Mouse (Mus musculus): Measurements from ENCODE around the gene Spink4. TPM values are rescaled to one million over a fixed set of nuclear protein-coding genes. Genes with fewer than 3 reads are reported as not detected.
"Not testable (repeated sequence)": the region's sequence is repeated elsewhere in the genome, so short reads cannot be mapped to it uniquely, and the experiment has no call there.

Spink4 gene
- polyA plus RNA-seq, 1 experiment from 2014 or later: not detected

DNA sequence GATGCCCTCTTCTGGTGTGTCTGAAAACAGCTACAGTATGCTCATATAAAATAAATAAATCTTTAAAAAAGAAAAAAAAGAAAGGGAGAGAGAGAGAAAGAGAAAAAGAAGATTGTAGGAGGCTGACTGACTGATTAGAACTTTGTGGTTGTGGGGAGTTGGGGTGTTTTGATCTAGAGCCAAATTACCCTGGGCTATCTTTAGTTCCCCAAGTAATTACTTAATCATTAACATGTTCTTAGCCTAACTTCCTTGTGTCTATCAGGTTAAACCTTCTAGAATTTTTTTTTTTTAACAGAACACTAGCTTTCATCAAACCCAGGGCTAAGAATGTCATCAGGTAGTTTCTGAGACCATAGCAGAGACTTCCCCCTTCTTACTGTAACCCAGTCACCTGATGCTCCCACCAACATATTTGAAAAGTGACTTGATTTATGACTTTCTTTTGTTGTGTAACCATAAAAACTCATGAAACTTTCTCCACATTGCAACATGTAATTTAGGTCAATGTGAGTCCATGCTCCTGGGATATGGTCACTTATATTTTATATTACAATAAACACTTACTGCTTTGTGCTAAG is 5.5 kb upstream of the Spink4 start:
- Histone ChIP-seq H3K9ac (replicated peaks) (no peak overlapping the region), H3K4me1 (no peaks in the 10 kb centered on the region), H3K9me3 (no peaks in the 10 kb centered on the region), H3K36me3 (no peaks in the 10 kb centered on the region), H3K27me3 (no peaks in the 10 kb centered on the region), H3K4me2 (replicated peaks) (no peak overlapping the region), H3K4me3 (no peak overlapping the region), H3K27ac (replicated peaks) (no peak overlapping the region)
- no peak for ATAC-seq (replicated peaks)

DNA sequence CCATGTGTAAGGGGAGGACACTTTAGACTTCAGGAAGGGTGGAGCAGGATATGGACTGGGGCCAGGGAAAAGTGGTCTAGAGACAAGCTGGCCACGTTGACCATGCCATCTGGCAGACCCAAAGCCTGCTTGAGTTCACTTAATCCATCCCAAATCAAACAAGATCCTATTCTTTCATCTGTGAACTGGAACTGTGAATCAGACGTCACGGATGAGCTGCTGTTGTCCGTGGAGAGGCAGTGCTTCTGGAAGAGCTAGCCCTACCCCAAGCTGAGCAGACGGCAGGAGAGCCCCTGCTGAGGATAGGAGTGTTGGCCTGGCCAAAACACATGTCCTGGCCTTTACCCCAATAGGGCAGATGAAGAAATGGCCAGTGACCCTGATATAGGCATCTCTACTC is 3.9 kb upstream of the Spink4 start:
- Histone ChIP-seq H3K27me3 (no peaks in the 10 kb centered on the region), H3K4me3 (no peak overlapping the region), H3K4me2 (replicated peaks) (no peak overlapping the region), H3K9ac (replicated peaks) (no peak overlapping the region), H3K27ac (replicated peaks) (no peak overlapping the region), H3K4me1 (no peaks in the 10 kb centered on the region), H3K9me3 (no peaks in the 10 kb centered on the region), H3K36me3 (no peaks in the 10 kb centered on the region)
- ATAC-seq (replicated peaks): no peak
- 71% methylated on average over 5 of the region's 5 CpGs for WGBS

DNA sequence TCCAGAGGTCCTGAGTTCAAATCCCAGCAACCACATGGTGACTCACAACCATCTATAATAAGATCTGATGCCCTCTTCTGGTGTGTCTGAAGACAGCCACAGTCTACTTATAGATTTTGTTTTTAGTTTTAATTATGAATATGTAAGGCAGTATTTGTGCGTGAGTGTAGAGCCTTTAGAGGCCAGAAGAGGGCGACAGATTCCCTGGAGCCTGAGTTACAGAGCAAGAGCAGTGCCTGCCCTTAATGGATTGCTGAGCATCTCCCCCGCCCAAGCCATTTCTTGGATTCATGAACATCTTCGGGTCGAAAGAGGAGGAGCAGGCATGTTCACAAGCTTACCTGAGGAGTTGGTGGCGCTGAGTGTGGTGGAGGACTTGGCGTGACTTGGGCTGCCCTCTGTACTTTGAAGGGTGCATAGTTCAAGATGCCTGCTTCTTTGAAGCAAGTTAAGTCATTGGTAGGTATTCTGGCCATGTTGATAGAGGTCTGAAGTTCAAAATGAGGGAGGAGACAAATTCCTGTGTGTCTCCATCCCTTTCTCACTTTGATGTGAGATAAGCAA is 3.2 kb upstream of the Spink4 start:
- Histone ChIP-seq H3K27me3 (no peaks in the 10 kb centered on the region), H3K4me3 (no peak overlapping the region), H3K4me2 (replicated peaks) (no peak overlapping the region), H3K9ac (replicated peaks) (no peak overlapping the region), H3K36me3 (no peaks in the 10 kb centered on the region), H3K4me1 (no peaks in the 10 kb centered on the region), H3K27ac (replicated peaks) (no peak overlapping the region), H3K9me3 (no peaks in the 10 kb centered on the region)
- no peak for ATAC-seq (replicated peaks)
- 93% methylated on average over 7 of the region's 7 CpGs for WGBS

DNA sequence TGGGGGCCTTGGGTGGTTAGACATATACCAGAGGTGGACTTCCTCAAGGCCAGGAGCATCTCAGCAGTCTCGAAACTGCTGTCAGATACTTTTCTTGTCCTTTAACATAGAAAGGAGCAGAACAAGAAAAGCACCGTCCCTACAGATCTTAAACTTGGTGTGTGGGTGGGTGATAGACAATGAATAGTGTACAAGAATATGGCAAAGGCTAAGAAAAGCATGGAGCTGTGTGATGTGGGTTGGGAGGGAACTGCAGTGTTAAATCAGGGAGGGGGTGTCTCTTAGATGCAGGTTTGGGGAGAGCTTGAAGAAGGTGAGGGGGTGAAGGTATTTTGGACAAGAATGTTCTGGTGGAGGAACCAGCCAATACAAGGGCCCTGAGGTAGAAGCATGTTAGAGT is 724 bp downstream of the Spink4 start:
- Histone ChIP-seq H3K9me3 (no peaks in the 10 kb centered on the region), H3K4me2 (replicated peaks) (no peak overlapping the region), H3K27ac (replicated peaks) (no peak overlapping the region), H3K27me3 (no peaks in the 10 kb centered on the region), H3K9ac (replicated peaks) (no peak overlapping the region), H3K4me1 (no peaks in the 10 kb centered on the region), H3K36me3 (no peaks in the 10 kb centered on the region), H3K4me3 (no peak overlapping the region)
- no peak for ATAC-seq (replicated peaks)
- WGBS: 79% methylated on average over 2 of the region's 2 CpGs

DNA sequence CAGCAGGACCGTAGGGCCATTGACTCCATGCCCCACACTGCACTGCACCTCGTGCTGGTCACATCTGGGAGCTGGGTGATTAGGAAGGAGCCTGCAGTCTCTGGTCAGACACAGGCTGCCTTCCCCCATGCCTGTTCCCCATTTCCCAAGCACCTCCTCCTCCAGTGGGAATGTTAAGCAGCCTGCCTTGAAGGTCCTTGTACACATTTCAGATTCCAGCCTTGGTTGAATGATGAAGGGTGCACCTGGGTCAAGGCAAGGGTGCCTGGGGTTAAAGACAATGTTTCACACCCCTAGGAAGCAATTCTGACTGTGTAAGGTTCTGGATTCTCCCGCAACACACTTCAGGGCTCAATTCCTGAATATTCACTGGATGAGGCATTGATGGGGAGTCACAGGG is 1.4 kb downstream of the Spink4 start:
- Histone ChIP-seq H3K27ac (replicated peaks) (no peak overlapping the region), H3K9me3 (no peaks in the 10 kb centered on the region), H3K27me3 (no peaks in the 10 kb centered on the region), H3K4me2 (replicated peaks) (no peak overlapping the region), H3K4me1 (no peaks in the 10 kb centered on the region), H3K36me3 (no peaks in the 10 kb centered on the region), H3K4me3 (no peak overlapping the region), H3K9ac (replicated peaks) (no peak overlapping the region)
- ATAC-seq (replicated peaks): no peak
- 83% methylated on average over 3 of the region's 3 CpGs for WGBS

DNA sequence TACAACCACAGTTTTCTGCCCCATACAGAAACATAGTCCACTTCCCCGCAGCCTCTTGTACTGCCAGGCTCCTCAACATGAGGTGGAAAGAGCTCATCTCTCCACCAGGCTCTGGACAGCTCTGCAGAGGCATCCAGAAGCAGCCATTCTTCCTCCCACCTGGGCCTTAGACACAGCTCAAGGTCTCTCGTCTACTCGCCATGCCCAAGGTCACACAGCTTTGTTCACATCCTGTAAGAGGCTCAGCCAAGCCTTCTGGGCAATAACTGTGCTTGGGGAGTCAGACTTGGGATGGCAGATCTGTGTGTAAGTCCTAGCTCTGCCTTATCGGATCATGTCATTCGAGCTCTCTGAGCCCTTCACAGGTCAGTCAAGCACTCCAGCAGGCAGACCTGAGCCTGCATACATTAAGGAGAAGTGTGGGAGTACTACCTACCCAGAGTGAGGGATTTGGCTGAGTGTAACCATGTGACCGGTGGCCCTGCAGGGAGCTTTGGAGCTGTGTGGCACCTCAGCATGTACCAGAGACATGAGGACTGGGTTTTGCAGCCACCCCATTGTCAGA is 3.3 kb downstream of the Spink4 start:
- H3K36me3 ChIP-seq: no peaks in the 10 kb centered on the region
- H3K27me3 ChIP-seq: no peaks in the 10 kb centered on the region
- no peak for ATAC-seq (replicated peaks)
- H3K4me3 ChIP-seq: no peak overlapping the region
- WGBS: 86% methylated on average over 6 of the region's 6 CpGs
- H3K9me3 ChIP-seq: no peaks in the 10 kb centered on the region
- no peaks in the 10 kb centered on the region for H3K4me1 ChIP-seq
- no peak overlapping the region for H3K9ac ChIP-seq (replicated peaks)
- H3K4me2 ChIP-seq (replicated peaks): no peak overlapping the region
- no peak overlapping the region for H3K27ac ChIP-seq (replicated peaks)

DNA sequence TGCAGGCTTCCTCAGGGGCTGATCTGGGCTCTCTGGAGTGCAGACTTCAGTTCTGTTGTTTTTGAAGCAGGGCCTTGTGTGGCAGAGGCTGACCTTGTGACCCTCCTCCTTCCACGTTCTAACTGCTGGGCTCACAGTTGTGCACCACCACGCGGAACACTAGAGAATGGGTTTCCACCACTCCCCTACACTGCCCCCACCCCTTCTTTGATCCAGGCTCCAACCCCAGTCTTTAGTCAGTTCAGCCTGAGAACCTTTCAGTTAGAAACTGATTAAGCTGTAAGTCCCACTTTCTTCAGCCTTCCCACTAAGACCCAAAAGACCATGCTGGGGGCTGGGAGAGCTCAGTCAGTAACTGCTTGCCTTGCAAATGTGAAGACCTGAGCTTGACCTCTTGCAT is 5.7 kb downstream of the Spink4 start:
- Histone ChIP-seq H3K4me2 (replicated peaks) (no peak overlapping the region), H3K36me3 (no peaks in the 10 kb centered on the region), H3K9me3 (no peaks in the 10 kb centered on the region), H3K27me3 (no peaks in the 10 kb centered on the region), H3K4me1 (no peaks in the 10 kb centered on the region), H3K27ac (replicated peaks) (no peak overlapping the region), H3K9ac (replicated peaks) (no peak overlapping the region), H3K4me3 (no peak overlapping the region)
- no peak for ATAC-seq (replicated peaks)
- WGBS: 58% methylated on average over 3 of the region's 3 CpGs

DNA sequence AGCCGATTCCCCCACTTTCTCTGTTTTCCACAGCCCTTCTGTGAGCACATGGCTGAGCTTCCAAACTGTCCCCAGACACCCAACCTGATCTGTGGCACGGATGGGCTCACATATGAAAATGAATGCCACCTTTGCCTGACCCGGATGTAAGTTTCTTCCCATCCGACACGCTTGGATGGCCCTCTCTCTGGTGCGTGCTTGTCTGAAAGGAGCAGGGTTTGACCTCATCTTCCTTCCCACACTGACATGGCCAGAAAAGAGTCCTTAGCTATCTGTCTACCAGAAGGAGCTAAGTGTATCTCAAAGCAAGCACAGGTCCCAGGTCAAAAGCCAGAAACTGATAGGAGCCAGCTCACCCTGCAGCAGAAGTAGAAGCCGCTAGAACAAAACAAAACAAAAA is 9.2 kb downstream of the Spink4 start:
- H3K4me1 ChIP-seq: no peaks in the 10 kb centered on the region
- ATAC-seq (replicated peaks): no peak
- H3K27me3 ChIP-seq: no peaks in the 10 kb centered on the region
- no peak overlapping the region for H3K4me2 ChIP-seq (replicated peaks)
- no peak overlapping the region for H3K9ac ChIP-seq (replicated peaks)
- H3K27ac ChIP-seq (replicated peaks): no peak overlapping the region
- H3K9me3 ChIP-seq: no peaks in the 10 kb centered on the region
- no peak overlapping the region for H3K4me3 ChIP-seq
- WGBS: 89% methylated on average over 7 of the region's 7 CpGs
- H3K36me3 ChIP-seq: peaks cover 19% of the 10 kb centered on the region; the same call in 1 of the 2 replicates

DNA sequence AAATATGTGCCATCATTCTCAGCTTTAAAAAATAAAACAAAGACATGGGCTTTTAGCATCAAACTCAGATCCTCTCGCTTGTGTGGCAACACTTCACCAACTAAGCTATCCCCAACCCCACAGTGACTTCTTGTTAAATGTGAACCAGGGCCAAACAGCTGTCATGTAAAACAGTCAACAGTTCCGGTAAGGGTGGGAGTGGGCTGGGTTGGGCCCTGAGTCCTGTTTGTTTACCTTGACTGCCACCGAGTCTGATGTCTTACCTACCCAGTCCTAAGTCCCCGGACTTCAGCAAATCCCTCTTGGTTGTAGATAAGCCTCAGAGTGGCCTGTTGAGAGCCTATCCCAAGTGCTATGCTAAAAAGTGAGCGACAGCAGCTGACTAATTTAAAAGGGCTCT is 13.8 kb downstream of the Spink4 start:
- 95% methylated on average over 5 of the region's 5 CpGs for WGBS
- Histone ChIP-seq H3K9me3 (no peaks in the 10 kb centered on the region), H3K36me3 (peaks cover 52% of the 10 kb centered on the region), H3K4me3 (no peak overlapping the region), H3K9ac (replicated peaks) (no peak overlapping the region), H3K27ac (replicated peaks) (no peak overlapping the region), H3K4me1 (no peaks in the 10 kb centered on the region), H3K27me3 (no peaks in the 10 kb centered on the region), H3K4me2 (replicated peaks) (no peak overlapping the region)
- no peak for ATAC-seq (replicated peaks)

DNA sequence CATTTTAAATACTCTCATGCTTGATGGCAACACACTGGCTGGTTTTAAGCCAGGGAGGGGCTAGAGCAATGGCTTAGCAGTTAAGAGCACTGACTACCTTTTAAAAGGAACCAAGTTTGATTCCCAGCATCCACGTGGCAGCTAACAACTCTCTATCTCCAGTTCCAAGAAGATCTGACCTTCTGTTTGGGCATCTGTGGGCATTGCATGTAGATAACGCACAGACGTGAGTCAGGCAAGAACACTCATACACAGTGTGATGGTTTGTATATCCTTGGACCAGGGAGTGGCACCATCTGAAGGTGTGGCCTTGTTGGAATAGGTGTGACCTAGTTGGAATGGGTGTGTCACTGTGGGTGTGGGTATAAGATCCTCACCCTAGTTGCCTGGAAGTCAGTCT is 14.5 kb downstream of the Spink4 start:
- H3K9me3 ChIP-seq; H3K4me2 ChIP-seq (replicated peaks); ATAC-seq (replicated peaks); H3K4me3 ChIP-seq; H3K27me3 ChIP-seq; H3K4me1 ChIP-seq; H3K9ac ChIP-seq (replicated peaks); H3K27ac ChIP-seq (replicated peaks): not testable (repeated sequence)
- 92% methylated on average over 3 of the region's 3 CpGs for WGBS
- peaks cover 59% of the 10 kb centered on the region for H3K36me3 ChIP-seq

DNA sequence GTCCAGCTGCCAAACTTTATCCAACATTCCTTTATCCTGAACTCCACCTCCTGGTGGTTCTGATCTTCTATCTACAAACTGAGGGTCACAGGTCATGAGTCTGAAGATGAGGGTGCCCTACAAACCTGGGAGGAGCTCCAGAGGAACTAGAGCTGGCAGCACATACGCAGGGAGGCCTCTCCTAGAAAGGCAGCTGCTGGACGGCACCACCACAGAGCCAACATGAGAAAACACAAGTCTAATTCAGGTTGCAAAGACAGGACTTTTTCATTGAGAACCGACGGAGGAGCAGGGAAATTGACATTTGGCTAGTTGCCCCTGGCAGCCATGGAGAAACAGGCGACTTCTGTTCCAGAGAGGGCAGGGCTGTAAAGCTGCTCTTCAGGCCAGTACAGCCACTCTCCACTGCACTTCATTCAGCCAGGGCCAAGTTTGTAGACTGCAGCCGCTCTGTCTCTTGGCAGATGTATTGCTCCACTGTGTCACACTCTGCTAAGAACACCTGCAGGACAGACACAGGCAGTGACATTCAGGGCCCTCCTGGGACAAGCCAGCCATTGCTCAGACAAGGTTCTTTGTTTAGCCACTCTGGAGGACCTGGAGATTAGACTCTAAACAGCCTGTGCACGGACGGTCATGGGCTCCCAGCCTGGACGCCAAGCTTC is 16.5 kb downstream of the Spink4 start:
- 0 out of 2 replicates have a peak, but pooled peaks have one; percentile 32 for ATAC-seq (replicated peaks)
- Histone ChIP-seq H3K9me3 (no peaks in the 10 kb centered on the region), H3K4me1 (no peaks in the 10 kb centered on the region), H3K4me3 (no peak overlapping the region), H3K36me3 (peaks cover 78% of the 10 kb centered on the region), H3K27me3 (no peaks in the 10 kb centered on the region), H3K9ac (replicated peaks) (no peak overlapping the region), H3K27ac (replicated peaks) (no peak overlapping the region), H3K4me2 (replicated peaks) (no peak overlapping the region)
- WGBS: 79% methylated on average over 9 of the region's 9 CpGs

DNA sequence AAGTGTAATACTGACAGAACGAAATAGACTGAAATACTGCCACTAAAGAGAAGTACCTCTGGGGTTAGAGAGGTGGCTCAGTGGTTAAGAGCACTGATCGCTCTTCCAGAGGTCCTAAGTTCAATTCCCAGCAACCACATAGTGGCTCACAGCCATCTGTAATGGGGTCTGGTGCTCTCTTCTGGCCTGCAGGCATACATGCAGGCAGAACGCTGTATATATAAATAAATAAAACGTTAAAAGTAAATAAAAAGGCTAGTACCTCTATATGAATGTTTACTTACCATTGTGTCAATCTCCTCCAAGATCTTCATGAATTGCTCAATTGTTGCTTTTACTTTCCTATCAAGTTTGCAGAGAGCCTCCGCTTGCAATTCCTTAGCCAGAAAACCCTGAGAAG is 18.9 kb downstream of the Spink4 start:
- Histone ChIP-seq H3K36me3 (peaks cover 86% of the 10 kb centered on the region), H3K4me3 (no peak overlapping the region), H3K27ac (replicated peaks) (no peak overlapping the region), H3K4me1 (no peaks in the 10 kb centered on the region), H3K9me3 (no peaks in the 10 kb centered on the region), H3K4me2 (replicated peaks) (no peak overlapping the region), H3K27me3 (no peaks in the 10 kb centered on the region), H3K9ac (replicated peaks) (no peak overlapping the region)
- 97% methylated on average over 5 of the region's 5 CpGs for WGBS
- ATAC-seq (replicated peaks): no peak

Measured in forebrain, embryonic 15.5 days (tissue).